Mouse (Mus musculus): Measurements from ENCODE around the gene Noc2l.

Gene Noc2l

GRCm38 (mm10) chr4:156251081-156251480 lies 15.3 kb downstream of the Noc2l start:
- peaks cover 17% of the 10 kb centered on the region for H3K27me3 ChIP-seq (ENCODE audit: insufficient read depth, low read length)
- TF ChIP-seq POU5F1 (IDR thresholded peaks at IDR 0.05; ENCODE audit: borderline replicate concordance, low read length) (no peak), NANOG (IDR thresholded peaks at IDR 0.05; ENCODE audit: borderline replicate concordance, low read length) (no peak), CTCF (conservative IDR thresholded peaks at IDR 0.05; ENCODE audit: low read length) (no peak)

GRCm38 (mm10) chr4:156252140-156252539 lies 16.3 kb downstream of the Noc2l start:
- Histone ChIP-seq H3K27me3 (ENCODE audit: insufficient read depth, low read length) (peaks cover 17% of the 10 kb centered on the region), H3K9me3 (ENCODE audit: low read length) (peaks cover 47% of the 10 kb centered on the region), H3K4me3 (replicated peaks; ENCODE audit: low read length) (no peak overlapping the region), H3K36me3 (ENCODE audit: insufficient read depth, low read length) (peaks cover 43% of the 10 kb centered on the region), H3K4me1 (replicated peaks; ENCODE audit: low read depth, low read length) (peaks cover 31% of the 10 kb centered on the region)
- TF ChIP-seq NANOG (IDR thresholded peaks at IDR 0.05; ENCODE audit: borderline replicate concordance, low read length) (no peak), POU5F1 (IDR thresholded peaks at IDR 0.05; ENCODE audit: borderline replicate concordance, low read length) (no peak)

More at GRCm38 (mm10) chr4:156251081-156251480, 15.3 kb downstream of the Noc2l start:
- Histone ChIP-seq H3K36me3 (ENCODE audit: insufficient read depth, low read length) (peaks cover 53% of the 10 kb centered on the region), H3K4me1 (replicated peaks; ENCODE audit: low read depth, low read length) (peaks cover 31% of the 10 kb centered on the region), H3K4me3 (replicated peaks; ENCODE audit: low read length) (no peak overlapping the region), H3K9me3 (ENCODE audit: low read length) (peaks cover 57% of the 10 kb centered on the region)

GRCm38 (mm10) chr4:156252619-156253018 lies 16.8 kb downstream of the Noc2l start:
- peaks cover 17% of the 10 kb centered on the region for H3K27me3 ChIP-seq (ENCODE audit: insufficient read depth, low read length)
- H3K36me3 ChIP-seq (ENCODE audit: insufficient read depth, low read length) = peaks cover 38% of the 10 kb centered on the region

GRCm38 (mm10) chr4:156253043-156253442 lies 17.2 kb downstream of the Noc2l start:
- Histone ChIP-seq H3K27me3 (ENCODE audit: insufficient read depth, low read length) (peaks cover 17% of the 10 kb centered on the region), H3K9me3 (ENCODE audit: low read length) (peaks cover 38% of the 10 kb centered on the region), H3K4me3 (replicated peaks; ENCODE audit: low read length) (no peak overlapping the region), H3K4me1 (replicated peaks; ENCODE audit: low read depth, low read length) (peaks cover 31% of the 10 kb centered on the region), H3K36me3 (ENCODE audit: insufficient read depth, low read length) (peaks cover 34% of the 10 kb centered on the region)
- no peak for TF ChIP-seq NANOG (IDR thresholded peaks at IDR 0.05; ENCODE audit: borderline replicate concordance, low read length)
- TF ChIP-seq CTCF (conservative IDR thresholded peaks at IDR 0.05; ENCODE audit: low read length) = no peak
- no peak for TF ChIP-seq POU5F1 (IDR thresholded peaks at IDR 0.05; ENCODE audit: borderline replicate concordance, low read length)

More at GRCm38 (mm10) chr4:156252619-156253018, 16.8 kb downstream of the Noc2l start:
- peaks cover 42% of the 10 kb centered on the region for H3K9me3 ChIP-seq (ENCODE audit: low read length)
- H3K4me3 ChIP-seq (replicated peaks; ENCODE audit: low read length) = no peak overlapping the region
- no peak for TF ChIP-seq POU5F1 (IDR thresholded peaks at IDR 0.05; ENCODE audit: borderline replicate concordance, low read length)
- no peak for TF ChIP-seq NANOG (IDR thresholded peaks at IDR 0.05; ENCODE audit: borderline replicate concordance, low read length)
- TF ChIP-seq CTCF (conservative IDR thresholded peaks at IDR 0.05; ENCODE audit: low read length) = no peak
- H3K4me1 ChIP-seq (replicated peaks; ENCODE audit: low read depth, low read length) = peaks cover 31% of the 10 kb centered on the region

DNA sequence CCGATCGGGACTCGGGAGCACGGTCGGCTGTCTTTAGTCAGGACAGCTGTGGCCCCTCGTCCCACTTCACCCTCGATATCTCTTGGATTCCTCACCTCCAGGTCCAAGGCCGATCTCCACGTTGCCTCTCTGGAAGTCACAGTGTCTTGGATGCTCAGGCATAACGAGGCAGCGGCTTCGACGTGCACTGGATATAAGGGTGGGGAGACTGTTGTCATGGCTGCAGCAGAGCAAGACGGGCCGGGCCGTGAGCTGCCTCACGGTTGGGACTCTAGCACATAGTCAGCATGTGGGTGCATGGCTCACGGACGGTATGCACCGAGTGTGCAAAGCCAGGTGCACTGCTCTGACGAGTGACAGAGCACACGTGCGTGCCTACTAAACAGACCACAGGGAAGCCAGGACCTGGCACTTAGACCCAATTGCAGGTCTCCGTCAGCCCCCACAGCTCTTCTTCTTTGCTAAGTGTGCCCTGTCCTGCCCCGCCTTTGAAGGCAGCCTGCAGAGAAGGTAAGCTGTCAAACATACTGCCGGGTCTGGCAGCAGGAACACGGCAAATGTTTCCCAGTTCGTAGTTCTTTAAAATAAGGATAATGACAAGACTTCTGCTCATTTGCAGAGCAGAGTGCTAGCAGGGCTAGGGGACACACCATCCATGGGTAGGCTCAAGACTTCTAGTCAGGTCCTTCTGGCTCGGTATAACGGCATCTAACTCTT lies 18.7 kb downstream of the Noc2l start:
- Histone ChIP-seq H3K4me3 (replicated peaks; ENCODE audit: low read length) (peak overlapping the region; percentile 29; the same call in 1 of the 2 replicates), H3K4me1 (replicated peaks; ENCODE audit: low read depth, low read length) (peaks cover 25% of the 10 kb centered on the region), H3K9me3 (ENCODE audit: low read length) (peaks cover 23% of the 10 kb centered on the region), H3K27me3 (ENCODE audit: insufficient read depth, low read length) (peaks cover 17% of the 10 kb centered on the region), H3K36me3 (ENCODE audit: insufficient read depth, low read length) (peaks cover 19% of the 10 kb centered on the region)
- TF ChIP-seq POU5F1 (IDR thresholded peaks at IDR 0.05; ENCODE audit: borderline replicate concordance, low read length) (no peak), CTCF (conservative IDR thresholded peaks at IDR 0.05; ENCODE audit: low read length) (no peak), NANOG (IDR thresholded peaks at IDR 0.05; ENCODE audit: borderline replicate concordance, low read length) (no peak)

DNA sequence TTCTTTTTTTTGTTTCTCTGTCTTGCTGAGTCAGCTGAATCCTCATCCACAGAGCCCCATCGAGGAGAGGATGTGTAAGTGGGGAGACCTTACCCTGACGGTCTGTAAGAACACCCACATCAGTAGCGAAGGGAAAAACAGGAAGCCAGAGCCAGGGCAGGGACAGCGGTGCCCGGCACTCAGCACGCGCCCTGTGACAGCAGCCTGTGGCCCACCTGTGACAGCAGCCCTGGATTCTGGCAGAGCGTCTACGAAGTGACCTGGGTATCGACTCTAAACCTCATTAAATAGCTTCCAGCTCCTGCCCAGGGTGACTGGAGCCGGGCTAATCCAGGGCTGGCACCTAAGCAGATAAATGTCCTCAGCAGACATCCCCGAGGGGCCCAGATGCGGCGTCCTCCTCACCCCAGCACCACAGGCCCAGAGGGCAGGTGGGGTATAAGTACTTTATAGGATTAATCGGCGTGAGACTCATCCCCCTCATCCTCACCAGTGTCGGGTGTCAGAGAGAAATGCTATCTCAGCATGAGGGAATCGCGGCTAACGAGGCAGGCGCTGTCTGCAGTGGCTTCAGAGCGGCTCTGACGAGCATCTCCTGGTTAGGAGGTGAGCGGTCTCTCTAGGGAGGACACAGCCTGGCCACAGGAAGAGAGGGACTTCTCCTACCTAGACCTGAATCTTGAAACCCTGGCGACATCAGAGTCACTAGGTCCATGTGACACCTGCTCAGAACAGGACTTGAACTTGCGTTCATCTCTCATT lies 19.4 kb downstream of the Noc2l start, which contains the start of gene Samd11:
Gene Samd11 (minus strand): TSS at position 580 of the 762 bp plus-strand sequence.
- H3K4me1 ChIP-seq (replicated peaks; ENCODE audit: low read depth, low read length) = peaks cover 18% of the 10 kb centered on the region
- peaks cover 16% of the 10 kb centered on the region for H3K9me3 ChIP-seq (ENCODE audit: low read length)
- H3K36me3 ChIP-seq (ENCODE audit: insufficient read depth, low read length) = peaks cover 12% of the 10 kb centered on the region
- peaks cover 17% of the 10 kb centered on the region for H3K27me3 ChIP-seq (ENCODE audit: insufficient read depth, low read length)
- peak within 1 kb of the TSS; percentile 29 for H3K4me3 ChIP-seq (replicated peaks; ENCODE audit: low read length)
- no peak for TF ChIP-seq POU5F1 (IDR thresholded peaks at IDR 0.05; ENCODE audit: borderline replicate concordance, low read length)
- no peak for TF ChIP-seq NANOG (IDR thresholded peaks at IDR 0.05; ENCODE audit: borderline replicate concordance, low read length)
- no peak for TF ChIP-seq CTCF (conservative IDR thresholded peaks at IDR 0.05; ENCODE audit: low read length)

All from E14TG2a.4 (cell line).